Mouse (Mus musculus) inflammation-experienced regulatory T-cells, adult 16 weeks (primary cell): ENCODE results near the gene Gm2237. TPM values are rescaled to one million over a fixed set of nuclear protein-coding genes. Genes with fewer than 3 reads are reported as not detected.

Source experiments
- polyA plus RNA-seq: library from polyadenylated mRNA; unstranded; fragments of 100-300 nt; shearing (Covaris generic); gene quantifications from one replicate; pipeline ENCODE4 v1.2.1, GENCODE M21; 2017

Gene Gm2237
- polyA plus RNA-seq: 10.3 TPM

DNA sequence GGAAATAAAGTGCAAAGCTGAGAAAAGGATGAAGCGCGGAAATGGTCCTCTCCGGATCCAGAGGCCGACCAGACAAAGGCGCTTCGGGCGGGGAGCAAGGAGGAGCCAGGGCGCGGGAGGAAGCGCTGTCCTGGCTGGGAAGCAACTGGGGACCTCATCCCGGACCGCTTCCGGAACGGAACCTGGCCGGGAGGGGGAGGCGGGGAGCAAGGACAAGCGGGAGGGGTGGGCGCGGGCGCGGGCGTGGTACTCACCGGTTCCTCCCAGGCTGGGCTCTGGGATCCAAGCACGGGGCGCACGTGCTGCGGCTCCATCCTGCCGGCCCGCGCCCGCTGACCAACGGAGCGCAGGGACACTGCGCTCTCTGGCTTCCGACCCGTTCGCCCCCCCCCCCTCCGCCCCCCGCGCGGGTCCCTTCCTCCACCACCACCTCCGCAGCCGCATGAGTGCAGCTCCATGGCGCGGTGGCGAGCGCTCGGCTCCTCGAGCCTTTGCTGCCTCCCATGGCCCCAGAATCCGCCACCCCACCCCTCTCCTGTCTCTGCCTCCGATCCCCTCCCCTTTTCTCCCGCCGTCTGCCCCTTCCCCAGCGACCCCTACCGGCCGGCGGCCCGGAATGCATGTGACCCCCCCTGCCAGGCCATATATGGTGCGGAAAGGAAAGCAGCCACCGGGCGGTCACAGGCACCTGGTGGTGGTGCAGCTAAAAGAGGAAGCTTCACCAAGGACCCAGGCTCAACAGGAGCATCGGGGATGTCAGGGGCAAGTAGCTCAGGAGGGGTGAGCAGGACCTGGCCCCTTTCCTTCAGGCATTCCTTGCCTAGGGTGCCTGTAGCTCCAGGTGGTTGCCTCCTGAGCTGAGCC is at the start of gene Gm2237:
Gene Gm2237 (minus strand): TSS at position 332 of the 864 bp plus-strand sequence.

DNA sequence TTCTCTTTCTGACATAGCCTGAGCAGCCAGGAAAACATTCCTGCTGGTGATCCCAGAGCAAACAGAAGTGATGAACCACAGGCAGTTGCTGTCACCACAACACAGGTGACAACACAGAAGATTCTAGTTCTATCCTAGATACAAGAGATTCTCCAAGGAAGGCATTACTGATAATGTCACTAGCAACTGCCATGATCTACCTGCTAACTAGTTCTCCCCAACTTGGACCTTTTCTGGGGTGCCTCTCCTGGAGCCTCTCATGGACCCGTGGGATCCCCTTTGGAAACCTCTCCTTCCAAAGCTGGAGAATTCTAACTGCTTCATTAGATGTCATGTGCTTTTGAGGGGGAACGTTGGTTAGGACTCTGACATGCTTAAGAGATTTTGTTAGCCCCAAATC is 17.5 kb upstream of the Gm2237 start, which contains the start of gene Gm5458:
Gene Gm5458 (minus strand): TSS at position 101 of the 400 bp plus-strand sequence.

DNA sequence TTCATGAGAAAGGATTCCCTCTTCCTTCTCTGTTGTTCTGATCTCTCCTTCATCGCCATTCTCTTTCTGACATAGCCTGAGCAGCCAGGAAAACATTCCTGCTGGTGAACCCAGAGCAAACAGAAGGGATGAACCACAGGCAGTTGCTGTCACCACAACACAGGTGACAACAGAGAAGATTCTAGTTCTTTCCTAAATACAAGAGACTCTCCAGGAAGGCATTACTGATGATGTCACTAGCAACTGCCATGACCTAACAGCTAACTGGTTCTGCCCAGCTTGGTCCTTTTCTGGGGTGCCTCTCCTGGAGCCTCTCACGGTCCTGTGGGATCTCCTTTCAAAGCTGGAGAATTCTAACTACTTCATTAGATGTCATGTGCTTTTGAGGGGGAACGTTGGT is 35.1 kb downstream of the Gm2237 start, which contains the start of gene Gm2244:
Gene Gm2244 (minus strand): TSS at position 101 of the 400 bp plus-strand sequence.

Other genes starting within 250 kb of the Gm2237 start
- 4.9 TPM for gene Gm21738, start 166.2 kb downstream of the Gm2237 start, polyA plus RNA-seq
- 0.44 TPM for gene Gm2244, start 35.2 kb downstream of the Gm2237 start, polyA plus RNA-seq
- not detected for gene Gm5458, start 17.4 kb upstream of the Gm2237 start, polyA plus RNA-seq
- 4.4 TPM for gene Nid2, start 166.1 kb upstream of the Gm2237 start, polyA plus RNA-seq
- 121 TPM for gene Rtraf, start 238.7 kb upstream of the Gm2237 start, polyA plus RNA-seq